Mouse (Mus musculus): ENCODE results near the gene Cdh24. TPM values are rescaled to one million over a fixed set of nuclear protein-coding genes. Genes with fewer than 3 reads are reported as not detected.

Gene Cdh24
- 1 to 10 TPM; 1.7 to 2.5 TPM for total RNA-seq (2021)
- long read RNA-seq, experiment 1: 0 reads
- long read RNA-seq, experiment 2: 0 reads

GRCm38 (mm10) chr14:54641305-54641969 is at the start of gene Cdh24:
Gene Cdh24, minus strand, starts transcription at chr14:54641364.
- peak; percentile 94 for DNase-seq

DNA sequence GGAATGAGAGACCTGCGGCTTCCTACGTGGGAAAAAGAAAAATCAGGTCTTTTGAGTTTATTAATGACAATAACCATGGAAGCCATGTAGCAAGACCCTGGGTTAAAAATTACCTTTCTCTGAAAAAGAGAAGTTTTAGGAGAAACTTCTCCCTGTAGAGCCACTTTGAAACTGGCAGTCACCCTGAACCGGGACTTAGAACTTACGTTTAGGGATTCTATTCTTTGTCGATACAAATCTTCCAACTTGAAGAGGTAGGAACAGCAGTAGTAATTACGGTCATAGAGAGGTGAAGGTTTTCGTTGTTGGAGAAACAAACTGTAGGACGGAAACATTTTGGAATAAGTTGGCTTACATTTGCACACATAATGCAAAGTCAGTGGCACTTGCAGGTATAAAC is 46.1 kb upstream of the Cdh24 start:
- DNase-seq: no peak

DNA sequence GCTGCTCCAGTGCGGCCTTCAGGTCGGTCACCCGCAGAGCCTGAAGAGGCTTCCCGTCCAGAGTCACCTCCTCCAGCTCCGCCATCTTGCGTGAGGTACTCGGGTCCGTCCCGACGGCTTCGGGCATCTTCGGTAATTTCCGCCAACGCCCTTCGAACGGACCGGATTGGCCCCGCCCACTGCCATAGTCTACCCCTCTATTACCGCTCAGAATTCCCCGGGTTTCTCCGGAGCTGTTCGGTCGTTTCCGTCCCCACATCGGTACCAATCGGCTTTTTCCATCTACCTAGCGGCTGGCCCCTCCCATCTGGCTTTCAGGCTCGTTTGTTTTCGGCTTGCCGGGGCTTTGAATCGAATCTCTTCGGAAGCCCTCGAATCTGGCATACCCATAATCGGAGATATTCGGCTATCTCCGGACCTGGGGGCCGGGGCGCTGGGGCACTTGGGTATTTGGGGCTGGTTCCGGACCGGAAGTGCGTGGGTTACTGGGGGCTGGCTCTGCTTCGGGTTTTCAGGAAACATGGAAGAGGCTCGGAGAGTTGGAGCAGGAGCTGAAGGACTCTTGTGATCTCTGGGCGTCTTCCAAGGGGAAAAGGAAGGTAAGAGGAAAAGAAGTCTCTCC is 45.5 kb upstream of the Cdh24 start, which contains the start of gene Acin1:
Gene Acin1 (minus strand): TSS at position 410 of the 622 bp plus-strand sequence.
- DNase-seq: peak; percentile 100

DNA sequence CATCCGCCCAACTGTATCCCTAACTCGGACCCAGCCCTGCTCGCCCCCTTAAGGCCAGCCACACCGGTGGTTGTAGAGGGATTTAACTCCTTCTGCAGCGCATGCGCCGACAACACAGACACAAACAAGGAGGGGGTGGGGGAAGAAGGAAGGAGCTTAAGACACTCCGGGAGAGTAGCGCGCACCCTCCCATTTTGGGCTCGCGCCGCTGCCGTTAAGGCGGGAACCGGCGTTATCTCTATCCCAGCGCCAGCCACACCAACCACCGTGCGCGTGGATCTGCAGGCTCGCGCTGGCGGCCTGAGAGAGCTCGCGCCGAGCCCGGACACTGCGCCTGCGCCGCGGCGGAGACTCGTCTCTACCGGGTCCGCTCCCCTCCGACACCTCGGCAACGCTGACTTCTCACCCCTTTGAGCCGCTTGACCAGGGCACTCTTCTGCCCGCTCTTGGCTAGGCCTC is 44.9 kb upstream of the Cdh24 start, which contains the start of gene 1700123O20Rik:
Gene 1700123O20Rik (plus strand): TSS at position 154 of the 459 bp plus-strand sequence.
- DNase-seq: peak; percentile 82

DNA sequence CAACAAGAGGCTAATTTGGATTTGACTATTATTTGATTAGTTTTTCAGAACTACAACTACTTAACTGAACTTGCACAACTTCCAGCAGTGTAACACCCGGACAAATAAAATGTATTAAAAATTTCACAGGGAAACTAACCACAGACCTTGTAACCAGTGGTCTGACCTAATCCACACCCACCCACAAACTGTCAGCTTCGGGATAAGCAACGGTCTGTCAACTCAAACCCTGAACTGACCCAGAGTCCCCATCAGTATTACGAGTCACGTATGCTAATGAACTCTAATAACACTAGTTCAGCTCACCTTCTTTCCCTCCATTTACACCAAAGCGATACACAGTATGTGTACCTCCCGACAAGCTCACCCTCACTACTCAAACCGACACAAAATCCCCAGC is 44.3 kb upstream of the Cdh24 start:
- no peak for DNase-seq

GRCm38 (mm10) chr14:54682396-54682795 is 41.2 kb upstream of the Cdh24 start:
- DNase-seq: no peak

GRCm38 (mm10) chr14:54678657-54679304 is 37.6 kb upstream of the Cdh24 start:
- DNase-seq: no peak

- no peak for DNase-seq
These were observed 35.1 kb upstream of the Cdh24 start for GRCm38 (mm10) chr14:54676290-54676689.

GRCm38 (mm10) chr14:54674317-54674716 is 33.2 kb upstream of the Cdh24 start:
- no peak for DNase-seq

DNA sequence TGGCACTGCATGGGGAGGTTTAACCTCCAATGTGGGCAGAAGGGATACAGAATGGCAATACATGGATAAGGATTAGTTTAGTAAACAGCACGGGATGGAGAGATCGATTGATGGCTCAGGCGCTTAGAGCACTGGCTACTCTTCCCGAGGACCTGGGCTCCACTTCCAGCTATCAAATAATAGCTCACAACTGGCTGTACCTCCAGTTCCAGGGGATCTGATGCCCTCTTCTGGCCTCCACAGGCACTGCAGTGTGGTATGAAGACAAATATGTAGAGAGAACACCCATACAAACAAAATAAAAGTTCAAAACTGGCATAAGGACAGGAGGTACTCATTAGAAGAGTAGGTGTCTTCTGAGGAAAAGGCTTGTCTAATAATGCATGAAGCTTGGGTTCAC is 28.2 kb upstream of the Cdh24 start:
- DNase-seq: peak; percentile 56

DNA sequence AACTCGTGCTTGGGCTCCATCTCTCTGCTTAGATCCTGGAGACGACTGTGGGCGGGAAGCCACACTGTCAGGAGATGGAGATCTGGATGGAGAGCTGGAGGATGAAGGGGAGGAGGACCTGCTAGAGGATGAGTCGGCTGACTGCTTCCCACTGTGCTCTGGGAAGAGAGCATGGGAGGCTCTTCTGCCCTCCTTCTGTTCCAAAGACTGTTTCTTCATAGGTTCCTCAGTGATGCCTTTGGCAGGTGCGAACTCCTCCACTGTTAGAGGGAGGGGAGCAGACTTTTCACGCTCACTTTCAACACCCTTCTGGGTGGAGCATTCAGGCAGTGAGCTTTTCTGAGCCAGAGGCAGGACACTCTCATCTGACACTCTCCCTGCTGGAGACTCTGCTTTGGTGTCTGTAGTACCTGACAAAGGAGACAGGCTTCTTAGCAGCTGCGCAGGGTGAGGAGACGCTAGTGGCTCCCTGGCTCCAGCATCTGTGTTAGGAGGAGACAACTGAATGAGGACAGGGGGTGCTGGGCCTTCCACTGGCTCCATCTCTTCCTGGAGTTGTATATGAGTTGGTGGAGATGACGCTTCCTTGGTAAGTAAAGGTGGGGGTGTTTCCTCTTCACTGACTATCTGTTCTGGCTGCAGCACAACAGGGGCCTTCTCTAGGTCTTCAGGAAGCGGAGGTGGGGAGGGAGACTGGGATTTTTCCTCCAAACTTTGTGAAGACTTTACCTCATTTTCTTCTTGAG is 23.5 kb upstream of the Cdh24 start:
- DNase-seq: no peak

- DNase-seq: no peak
These were observed 18.8 kb upstream of the Cdh24 start for GRCm38 (mm10) chr14:54660009-54660408.

DNA sequence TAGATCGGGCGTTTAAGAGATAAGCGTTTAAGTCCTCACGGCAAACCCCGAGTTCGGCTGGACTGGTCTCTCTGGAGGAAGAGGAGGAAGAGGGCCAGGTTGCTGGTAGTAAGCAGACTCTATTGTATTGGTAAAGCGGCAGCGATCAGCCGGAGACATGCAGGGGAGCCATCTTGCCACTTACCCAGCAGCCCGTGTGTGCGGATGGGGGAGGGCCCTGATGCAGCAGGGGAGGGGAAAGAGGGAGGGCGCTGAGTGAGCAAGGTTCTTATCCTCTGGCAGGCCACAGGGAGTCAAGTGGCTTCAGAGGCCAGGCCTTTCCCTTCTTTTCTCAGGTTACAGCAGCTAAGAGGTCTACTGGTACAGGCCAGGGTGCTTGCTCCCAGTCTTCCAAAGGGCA is 12.3 kb upstream of the Cdh24 start:
- DNase-seq: peak; percentile 92

GRCm38 (mm10) chr14:54652787-54653186 is 11.6 kb upstream of the Cdh24 start:
- DNase-seq: no peak

DNA sequence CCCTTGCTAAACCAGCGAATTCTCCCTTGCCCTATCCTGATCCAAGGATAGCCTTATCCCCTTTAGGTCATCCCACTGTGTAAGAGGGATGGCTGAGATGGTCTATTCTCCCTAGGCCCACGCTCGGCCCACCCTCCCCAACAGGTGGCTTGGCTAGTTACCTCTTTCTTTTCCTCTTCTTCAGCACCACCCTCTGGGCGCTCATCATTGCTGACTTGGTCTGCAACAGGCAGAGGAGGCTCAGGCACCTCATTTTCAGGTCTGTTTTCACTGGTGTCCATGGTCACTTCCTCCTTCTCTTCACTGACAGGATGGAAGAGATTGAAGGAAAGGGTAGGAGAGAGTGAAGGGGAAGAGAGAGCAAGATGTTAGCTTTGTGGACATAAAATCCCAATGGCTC is 10.4 kb upstream of the Cdh24 start:
- DNase-seq: no peak

GRCm38 (mm10) chr14:54650621-54651454 is 9.7 kb upstream of the Cdh24 start:
- peak; percentile 89 for DNase-seq

DNA sequence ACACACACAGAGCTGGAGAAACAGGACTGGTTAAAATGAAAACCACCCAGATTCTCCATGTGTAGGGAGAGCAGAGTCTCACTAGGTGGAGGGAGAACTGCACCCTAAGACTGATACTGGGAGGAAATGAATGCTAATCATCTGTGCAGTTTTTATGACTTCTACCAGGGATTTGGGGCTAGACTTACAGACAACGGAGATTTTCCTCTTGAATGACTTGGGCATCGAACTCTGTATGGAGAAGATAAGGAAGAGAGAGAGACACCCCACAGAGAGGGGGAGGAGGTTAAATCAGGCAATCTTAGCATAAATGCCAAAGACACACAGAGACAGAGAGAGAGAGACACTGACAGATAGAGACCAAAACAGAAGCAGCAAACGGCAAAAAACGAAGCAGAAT is 6.7 kb upstream of the Cdh24 start:
- DNase-seq: no peak

GRCm38 (mm10) chr14:54646898-54647636 is 5.9 kb upstream of the Cdh24 start:
- DNase-seq: no peak

DNA sequence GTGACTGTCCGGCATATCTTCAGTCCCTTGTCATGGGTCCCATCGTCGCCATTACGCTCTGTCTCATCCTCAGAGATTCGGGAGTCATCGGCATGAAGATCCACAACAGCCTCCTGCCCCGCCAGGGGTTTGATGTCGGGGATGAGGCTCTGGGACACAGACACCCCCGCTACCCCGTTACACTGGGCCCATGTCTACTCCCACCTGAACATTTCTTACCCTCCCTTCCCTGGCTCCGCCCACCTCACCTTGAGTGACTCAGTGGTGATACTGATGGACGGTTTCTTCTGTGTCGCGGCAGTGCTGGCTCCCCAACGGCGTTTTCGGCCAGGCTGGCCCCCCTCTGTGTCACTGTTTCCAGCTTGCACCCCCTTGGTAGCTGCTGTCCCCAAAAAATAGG is 5.3 kb upstream of the Cdh24 start:
- DNase-seq: no peak

DNA sequence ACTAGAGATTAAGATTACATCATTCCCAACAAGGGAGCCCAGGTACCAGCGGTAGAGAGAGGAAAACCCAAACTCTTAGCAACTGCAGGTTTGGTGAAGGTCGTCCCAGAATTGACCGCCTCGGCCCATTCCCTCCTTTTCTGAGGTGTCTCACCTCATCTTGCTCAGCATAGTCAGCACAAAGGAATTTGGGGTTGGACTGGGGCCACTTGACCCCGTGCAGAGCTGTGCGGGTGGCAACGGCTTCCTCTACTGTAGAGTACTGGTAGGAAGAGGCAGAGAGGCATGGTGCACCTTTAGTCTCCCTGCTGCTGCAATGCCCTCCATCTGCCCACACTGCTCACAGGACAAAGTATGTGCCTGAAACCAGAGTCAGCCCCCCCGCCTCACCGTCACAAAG is 3.1 kb upstream of the Cdh24 start:
- DNase-seq: no peak

GRCm38 (mm10) chr14:54643011-54643410 is 1.8 kb upstream of the Cdh24 start:
- no peak for DNase-seq
